ENCODE assay signal across 1 mouse cellular context in the genomic region with DNA sequence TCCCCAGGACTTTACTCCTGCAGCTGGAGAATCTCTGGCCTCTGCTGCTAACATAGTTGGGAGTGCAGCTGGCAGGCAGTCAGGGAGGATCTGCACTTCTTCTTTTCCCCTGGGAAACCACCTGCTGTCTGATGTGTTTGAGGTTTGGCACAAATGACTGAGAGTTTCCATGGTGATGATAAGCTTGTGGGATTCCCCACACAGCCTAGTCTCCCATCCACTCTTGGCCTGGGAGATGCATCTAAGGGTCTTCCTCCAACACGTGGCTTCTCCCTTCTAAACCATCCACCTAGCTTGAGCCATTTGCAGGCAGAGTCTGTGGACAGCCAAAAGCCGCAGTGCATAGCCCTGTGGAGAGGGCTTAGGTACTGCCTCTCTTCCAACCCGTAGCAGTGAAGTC.
TF ChIP-seq lines count a peak whose summit lies in the region.

No protein-coding gene starts in this region.

TF ChIP-seq in CH12.LX, 34 proteins besides CTCF, POLR2A, EP300 and RAD21 (continued from another document):
- TF ChIP-seq MAFK (IDR thresholded peaks at IDR 0.05; ENCODE audit: insufficient replicate concordance, low read length), result 0 out of 2 replicates have a peak, but pooled peaks have one; percentile 27
- TF ChIP-seq ZNF384 (IDR thresholded peaks at IDR 0.05; ENCODE audit: low read depth, low read length), result peak; percentile 24; the same call in 1 of the 2 replicates
- TF ChIP-seq CHD2 (IDR thresholded peaks at IDR 0.05; ENCODE audit: low read length), result peak; percentile 68; the same call in 1 of the 2 replicates
- peak; percentile 75; the same call in 1 of the 2 replicates for TF ChIP-seq SIN3A (IDR thresholded peaks at IDR 0.05; ENCODE audit: low read length)
- TF ChIP-seq JUND (conservative IDR thresholded peaks at IDR 0.05; ENCODE audit: low read depth, low read length), result peak; percentile 74
- no peak for TF ChIP-seq CHD1 (IDR thresholded peaks at IDR 0.05; ENCODE audit: low read depth, low read length)
- no peak for TF ChIP-seq UBTF (IDR thresholded peaks at IDR 0.05; ENCODE audit: low read depth, low read length)
- TF ChIP-seq ZC3H11A (IDR thresholded peaks at IDR 0.05; ENCODE audit: low read depth, low read length), result no peak
- peak; percentile 99 for TF ChIP-seq TCF12 (IDR thresholded peaks at IDR 0.05; ENCODE audit: low read depth, low read length)
- TF ChIP-seq HCFC1 (IDR thresholded peaks at IDR 0.05; ENCODE audit: low read depth, low read length), result no peak
- peak; percentile 86 for TF ChIP-seq MAX (IDR thresholded peaks at IDR 0.05; ENCODE audit: low read length)
- TF ChIP-seq MXI1 (IDR thresholded peaks at IDR 0.05; ENCODE audit: low read depth, low read length), result peak; percentile 88
- no peak for TF ChIP-seq SMC3 (IDR thresholded peaks at IDR 0.05; ENCODE audit: low read depth, low read length)
- TF ChIP-seq NELFE (IDR thresholded peaks at IDR 0.05; ENCODE audit: low read depth, low read length), result no peak
